Mouse (Mus musculus): ENCODE results near the gene Svep1.

Gene Svep1

GRCm38 (mm10) chr4:58077950-58078349, 128.7 kb downstream of the Svep1 start:
- peak; percentile 44 for DNase-seq

- DNase-seq, result no peak
Observed at GRCm38 (mm10) chr4:58077536-58077935, 129.1 kb downstream of the Svep1 start.

- no peak for DNase-seq
Observed at GRCm38 (mm10) chr4:58072888-58073287, 133.8 kb downstream of the Svep1 start.

GRCm38 (mm10) chr4:58068886-58069285, 137.8 kb downstream of the Svep1 start:
- no peak for DNase-seq

GRCm38 (mm10) chr4:58064721-58065120, 141.9 kb downstream of the Svep1 start:
- no peak for DNase-seq

GRCm38 (mm10) chr4:58062933-58063332, 143.7 kb downstream of the Svep1 start:
- DNase-seq, result no peak

GRCm38 (mm10) chr4:58055653-58056052, 151.0 kb downstream of the Svep1 start:
- DNase-seq, result no peak

- no peak for DNase-seq
Observed at GRCm38 (mm10) chr4:58054441-58054840, 152.2 kb downstream of the Svep1 start.

- DNase-seq, result no peak
Observed at GRCm38 (mm10) chr4:58050746-58051145, 155.9 kb downstream of the Svep1 start.

GRCm38 (mm10) chr4:58050276-58050675, 156.4 kb downstream of the Svep1 start:
- no peak for DNase-seq

GRCm38 (mm10) chr4:58044833-58045232, 161.8 kb downstream of the Svep1 start:
- peak; percentile 86 for DNase-seq

- DNase-seq, result no peak
Observed at GRCm38 (mm10) chr4:58044356-58044755, 162.3 kb downstream of the Svep1 start.

GRCm38 (mm10) chr4:58040093-58040492, 166.6 kb downstream of the Svep1 start:
- no peak for DNase-seq

GRCm38 (mm10) chr4:58037096-58037705, 169.5 kb downstream of the Svep1 start:
- DNase-seq, result peak; percentile 71

- DNase-seq, result no peak
Observed at GRCm38 (mm10) chr4:58034663-58035062, 172.0 kb downstream of the Svep1 start.

GRCm38 (mm10) chr4:58032714-58033113, 173.9 kb downstream of the Svep1 start:
- no peak for DNase-seq

- DNase-seq, result no peak
Observed at GRCm38 (mm10) chr4:58009024-58009423, 197.6 kb downstream of the Svep1 start, which contains the start of gene Txndc8. Gene Txndc8, minus strand, starts transcription at chr4:58009124.

- peak; percentile 14 for DNase-seq
Observed at GRCm38 (mm10) chr4:58003501-58003900, 203.2 kb downstream of the Svep1 start.
